Mouse (Mus musculus) adrenal gland, postnatal 36 days (tissue): ENCODE data around the gene Prrg2. TPM values are rescaled to one million over a fixed set of nuclear protein-coding genes. Genes with fewer than 3 reads are reported as not detected.
A peak's percentile ranks its signal among the peaks of the same experiment; 100 is the strongest.

ENCODE experiments used
- DNase-seq, 2 experiments: peaks; one replicate each; pipeline ENCODE4 v3.0.0; 2021; ENCODE audit warnings: mixed read lengths in 1 of 2
- total RNA-seq, 2 experiments: library from RNA; stranded (reverse); gene quantifications; 2 replicates each; pipeline ENCODE4 v1.2.3; 2021

Prrg2 gene
- total RNA-seq, 2 experiments from 2014 or later = 18.1 to 20.5 TPM

- DNase-seq = no peak
These were observed 27.9 kb upstream of the Prrg2 start for GRCm38 (mm10) chr7:45090251-45090977.

- no peak for DNase-seq
These were observed 26.1 kb upstream of the Prrg2 start for GRCm38 (mm10) chr7:45088597-45088996.

- no peak for DNase-seq
These were observed 23.6 kb upstream of the Prrg2 start for GRCm38 (mm10) chr7:45086084-45086483.

GRCm38 (mm10) chr7:45083300-45083890, 20.9 kb upstream of the Prrg2 start:
- no peak for DNase-seq

GRCm38 (mm10) chr7:45082401-45083299, 20.2 kb upstream of the Prrg2 start:
- DNase-seq = peak in 1 of 2 experiments; percentile 56

GRCm38 (mm10) chr7:45081016-45081415, 18.5 kb upstream of the Prrg2 start:
- DNase-seq = no peak

- DNase-seq = peak; percentile 92
These were observed 17.4 kb upstream of the Prrg2 start for GRCm38 (mm10) chr7:45079856-45080255.

GRCm38 (mm10) chr7:45078513-45078912, 16.0 kb upstream of the Prrg2 start:
- DNase-seq = peak; percentile 85 to 87

- DNase-seq = no peak
These were observed 15.4 kb upstream of the Prrg2 start for GRCm38 (mm10) chr7:45077829-45078228.

- DNase-seq = no peak
These were observed 14.8 kb upstream of the Prrg2 start for GRCm38 (mm10) chr7:45077322-45077721.

GRCm38 (mm10) chr7:45076501-45076900, 14.0 kb upstream of the Prrg2 start:
- no peak for DNase-seq

- peak; percentile 64 to 77 for DNase-seq
These were observed 12.9 kb upstream of the Prrg2 start for GRCm38 (mm10) chr7:45075405-45075804.

- no peak for DNase-seq
These were observed 11.5 kb upstream of the Prrg2 start for GRCm38 (mm10) chr7:45073949-45074348.

- DNase-seq = no peak
These were observed 10.8 kb upstream of the Prrg2 start for GRCm38 (mm10) chr7:45073171-45073707.

GRCm38 (mm10) chr7:45072230-45072629, 9.8 kb upstream of the Prrg2 start:
- peak; percentile 67 to 72 for DNase-seq

GRCm38 (mm10) chr7:45069671-45070070, 7.2 kb upstream of the Prrg2 start:
- DNase-seq = no peak

- peak; percentile 62 to 66 for DNase-seq
These were observed 5.5 kb upstream of the Prrg2 start for GRCm38 (mm10) chr7:45068000-45068318.

- no peak for DNase-seq
These were observed 4.9 kb upstream of the Prrg2 start for GRCm38 (mm10) chr7:45067190-45067999.

- DNase-seq = peak in 1 of 2 experiments; percentile 59
These were observed 873 bp downstream of the Prrg2 start for GRCm38 (mm10) chr7:45061532-45062075.

- no peak for DNase-seq
These were observed 1.8 kb downstream of the Prrg2 start for GRCm38 (mm10) chr7:45060632-45061122.
